ENCODE assay signal across 28 mouse cellular contexts in the genomic region with DNA sequence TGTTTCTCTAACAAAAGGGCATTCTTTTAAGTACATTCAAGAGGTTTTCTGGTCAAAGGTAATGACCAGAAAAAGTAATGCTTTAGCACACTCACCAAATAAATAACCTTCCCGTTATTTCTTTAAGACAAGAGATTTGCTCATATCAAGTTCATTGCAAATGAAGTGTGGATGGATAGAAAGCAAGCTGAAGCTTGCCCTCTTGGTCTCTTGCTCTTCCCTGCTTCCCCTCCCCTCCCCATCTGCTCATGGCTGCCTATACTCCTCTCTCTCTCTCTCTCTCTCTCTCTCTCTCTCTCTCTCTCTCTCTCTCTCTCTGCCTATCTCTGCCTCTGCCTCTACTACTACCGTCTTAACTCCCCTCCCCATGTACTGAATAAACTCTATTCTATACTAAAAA.
"Had no signal": no experiment of that assay in that cellular context is flagged by ENCODE, and none has a peak within 500 bp of the region (broad histone marks: within the 10 kb centered on the region; RNA-seq: fewer than 3 reads in every experiment).

No protein-coding gene starts in this region.

- H3K9ac ChIP-seq: limb, embryonic 12.5 days; limb, embryonic 13.5 days; limb, embryonic 15.5 days; liver, embryonic 12.5 days; liver, embryonic 13.5 days; liver, embryonic 14.5 days; liver, embryonic 15.5 days; liver, postnatal 0 days; lung, embryonic 15.5 days; midbrain, embryonic 12.5 days; midbrain, embryonic 13.5 days; midbrain, embryonic 15.5 days; neural tube, embryonic 12.5 days; neural tube, embryonic 13.5 days had no signal

- H3K9me3 ChIP-seq: limb, embryonic 10.5 days; limb, embryonic 12.5 days; limb, embryonic 13.5 days; limb, embryonic 15.5 days; liver, embryonic 12.5 days; liver, embryonic 13.5 days; liver, embryonic 15.5 days; lung, embryonic 15.5 days; megakaryocyte, embryonic 14.5 days; midbrain, embryonic 10.5 days; midbrain, embryonic 12.5 days; midbrain, embryonic 13.5 days; midbrain, embryonic 15.5 days; neural tube, embryonic 12.5 days; neural tube, embryonic 13.5 days had no signal

- ATAC-seq: liver, embryonic 12.5 days; liver, postnatal 0 days; midbrain, embryonic 13.5 days; midbrain, embryonic 15.5 days; midbrain, embryonic 16.5 days had no signal

- H3K27ac ChIP-seq: left cerebral cortex, adult 2 months; limb, embryonic 10.5 days; limb, embryonic 12.5 days; limb, embryonic 13.5 days; limb, embryonic 15.5 days; liver, embryonic 12.5 days; liver, embryonic 13.5 days; liver, embryonic 14.5 days; liver, embryonic 15.5 days; lung, embryonic 15.5 days; macrophage; midbrain, embryonic 10.5 days; midbrain, embryonic 12.5 days; midbrain, embryonic 13.5 days; midbrain, embryonic 15.5 days; neural tube, embryonic 12.5 days; neural tube, embryonic 13.5 days had no signal

- H3K4me1 ChIP-seq: limb, embryonic 10.5 days; limb, embryonic 12.5 days; limb, embryonic 13.5 days; limb, embryonic 15.5 days; liver, embryonic 12.5 days; liver, embryonic 13.5 days; liver, embryonic 15.5 days; lung, embryonic 15.5 days; megakaryocyte, embryonic 14.5 days; midbrain, embryonic 10.5 days; midbrain, embryonic 12.5 days; midbrain, embryonic 13.5 days; midbrain, embryonic 15.5 days; neural tube, embryonic 12.5 days; neural tube, embryonic 13.5 days had no signal

- H3K36me3 ChIP-seq: limb, embryonic 10.5 days; limb, embryonic 12.5 days; limb, embryonic 13.5 days; limb, embryonic 15.5 days; liver, embryonic 12.5 days; liver, embryonic 13.5 days; liver, embryonic 15.5 days; lung, embryonic 15.5 days; midbrain, embryonic 10.5 days; midbrain, embryonic 12.5 days; midbrain, embryonic 13.5 days; midbrain, embryonic 15.5 days; neural tube, embryonic 12.5 days; neural tube, embryonic 13.5 days had no signal

- H3K4me3 ChIP-seq: left cerebral cortex, adult 2 months; limb, embryonic 10.5 days; limb, embryonic 12.5 days; limb, embryonic 13.5 days; limb, embryonic 15.5 days; liver, embryonic 12.5 days; liver, embryonic 13.5 days; liver, embryonic 15.5 days; lung, embryonic 15.5 days; megakaryocyte, embryonic 14.5 days; midbrain, embryonic 10.5 days; midbrain, embryonic 12.5 days; midbrain, embryonic 13.5 days; midbrain, embryonic 15.5 days; myocyte; neural tube, embryonic 12.5 days; neural tube, embryonic 13.5 days had no signal

- H3K27me3 ChIP-seq: limb, embryonic 12.5 days; limb, embryonic 13.5 days; limb, embryonic 15.5 days; liver, embryonic 12.5 days; liver, embryonic 13.5 days; liver, embryonic 15.5 days; lung, embryonic 15.5 days; megakaryocyte, embryonic 14.5 days; midbrain, embryonic 12.5 days; midbrain, embryonic 13.5 days; midbrain, embryonic 15.5 days; neural tube, embryonic 12.5 days; neural tube, embryonic 13.5 days had no signal

- H3K4me2 ChIP-seq: limb, embryonic 12.5 days; limb, embryonic 13.5 days; limb, embryonic 15.5 days; liver, embryonic 11.5 days; liver, embryonic 12.5 days; liver, embryonic 13.5 days; liver, embryonic 15.5 days; lung, embryonic 15.5 days; midbrain, embryonic 11.5 days; midbrain, embryonic 12.5 days; midbrain, embryonic 13.5 days; midbrain, embryonic 15.5 days; neural tube, embryonic 12.5 days; neural tube, embryonic 13.5 days had no signal

- DNase-seq: layer of hippocampus, postnatal 36 days; left cerebral cortex, postnatal 4 days; liver; liver, embryonic 13.5 days; liver, postnatal 0 days; lung, adult 18-20 months; midbrain, embryonic 14.5 days had no signal
